Mouse (Mus musculus): Measurements from ENCODE around the gene Osm. TPM values are rescaled to one million over a fixed set of nuclear protein-coding genes. Genes with fewer than 3 reads are reported as not detected.
A peak's percentile ranks its signal among the peaks of the same experiment; 100 is the strongest.

Osm gene
- polyA plus RNA-seq, 1 experiment from 2014 or later, result not detected

- WGBS, result 72% methylated on average over 14 of the region's 14 CpGs
Measured at GRCm38 (mm10) chr11:4247201-4247959, 11.2 kb downstream of the Osm start.

GRCm38 (mm10) chr11:4249151-4249550 lies 12.9 kb downstream of the Osm start:
- H3K4me3 ChIP-seq, result no peak overlapping the region
- no peak overlapping the region for H3K9ac ChIP-seq
- no peak for ATAC-seq (ENCODE audit: insufficient number of reproducible peaks, insufficient read depth, low FRiP score, low TSS enrichment, low read depth)
- no peaks in the 10 kb centered on the region for H3K36me3 ChIP-seq
- no peak overlapping the region for H3K27ac ChIP-seq
- no peaks in the 10 kb centered on the region for H3K27me3 ChIP-seq
- H3K4me2 ChIP-seq, result no peak overlapping the region
- 90% methylated on average over 3 of the region's 3 CpGs for WGBS
- peaks cover 4% of the 10 kb centered on the region; the same call in 1 of the 2 replicates for H3K4me1 ChIP-seq
- no peaks in the 10 kb centered on the region for H3K9me3 ChIP-seq

More at GRCm38 (mm10) chr11:4247201-4247959, 11.2 kb downstream of the Osm start:
- ATAC-seq (ENCODE audit: insufficient number of reproducible peaks, insufficient read depth, low FRiP score, low TSS enrichment, low read depth), result no peak
- H3K4me3 ChIP-seq, result no peak overlapping the region
- H3K27me3 ChIP-seq, result no peaks in the 10 kb centered on the region
- no peaks in the 10 kb centered on the region for H3K36me3 ChIP-seq
- H3K27ac ChIP-seq, result no peak overlapping the region
- H3K4me1 ChIP-seq, result peaks cover 4% of the 10 kb centered on the region; the same call in 1 of the 2 replicates
- no peaks in the 10 kb centered on the region for H3K9me3 ChIP-seq
- H3K9ac ChIP-seq, result no peak overlapping the region
- H3K4me2 ChIP-seq, result no peak overlapping the region

- no peak overlapping the region for H3K27ac ChIP-seq
- no peaks in the 10 kb centered on the region for H3K36me3 ChIP-seq
- ATAC-seq (ENCODE audit: insufficient number of reproducible peaks, insufficient read depth, low FRiP score, low TSS enrichment, low read depth), result no peak
- peaks cover 4% of the 10 kb centered on the region; the same call in 1 of the 2 replicates for H3K4me1 ChIP-seq
- no peaks in the 10 kb centered on the region for H3K9me3 ChIP-seq
- no peak overlapping the region for H3K4me3 ChIP-seq
- no peaks in the 10 kb centered on the region for H3K27me3 ChIP-seq
- no peak overlapping the region for H3K9ac ChIP-seq
- no peak overlapping the region for H3K4me2 ChIP-seq
- WGBS, result 60% methylated on average over 7 of the region's 7 CpGs
Measured at GRCm38 (mm10) chr11:4250290-4250689, 14.1 kb downstream of the Osm start.

- Histone ChIP-seq H3K4me3 (no peak overlapping the region), H3K4me2 (no peak overlapping the region), H3K4me1 (peaks cover 2% of the 10 kb centered on the region; the same call in 1 of the 2 replicates), H3K27ac (no peak overlapping the region), H3K9ac (no peak overlapping the region), H3K9me3 (no peaks in the 10 kb centered on the region), H3K27me3 (no peaks in the 10 kb centered on the region), H3K36me3 (no peaks in the 10 kb centered on the region)
- no peak for ATAC-seq (ENCODE audit: insufficient number of reproducible peaks, insufficient read depth, low FRiP score, low TSS enrichment, low read depth)
- 82% methylated on average over 3 of the region's 3 CpGs for WGBS
Measured at GRCm38 (mm10) chr11:4251376-4251775, 15.2 kb downstream of the Osm start.

GRCm38 (mm10) chr11:4252886-4253285 lies 16.7 kb downstream of the Osm start:
- no peak for ATAC-seq (ENCODE audit: insufficient number of reproducible peaks, insufficient read depth, low FRiP score, low TSS enrichment, low read depth)
- H3K27me3 ChIP-seq, result peaks cover 3% of the 10 kb centered on the region; the same call in 1 of the 2 replicates

GRCm38 (mm10) chr11:4256846-4257607 lies 20.8 kb downstream of the Osm start, which contains the start of gene Lif:
TSS of gene Lif (plus strand) at chr11:4257557.
- Histone ChIP-seq H3K9me3 (no peaks in the 10 kb centered on the region), H3K27ac (no peak within 1 kb of the TSS), H3K4me1 (peaks cover 19% of the 10 kb centered on the region), H3K4me3 (no peak within 1 kb of the TSS), H3K27me3 (peaks cover 3% of the 10 kb centered on the region; the same call in 1 of the 2 replicates), H3K36me3 (no peaks in the 10 kb centered on the region), H3K9ac (no peak within 1 kb of the TSS), H3K4me2 (peak within 1 kb of the TSS; percentile 54; the same call in 1 of the 2 replicates)
- ATAC-seq (ENCODE audit: insufficient number of reproducible peaks, insufficient read depth, low FRiP score, low TSS enrichment, low read depth), result no peak
- 52% methylated on average over 11 of the region's 11 CpGs for WGBS

More at GRCm38 (mm10) chr11:4252886-4253285, 16.7 kb downstream of the Osm start:
- no peak overlapping the region for H3K4me3 ChIP-seq
- no peak overlapping the region for H3K9ac ChIP-seq
- no peak overlapping the region for H3K4me2 ChIP-seq
- no peaks in the 10 kb centered on the region for H3K4me1 ChIP-seq
- H3K27ac ChIP-seq, result no peak overlapping the region
- H3K9me3 ChIP-seq, result no peaks in the 10 kb centered on the region
- WGBS, result 55% methylated on average over 2 of the region's 2 CpGs
- H3K36me3 ChIP-seq, result no peaks in the 10 kb centered on the region

- H3K4me3 ChIP-seq, result no peak overlapping the region
- H3K9me3 ChIP-seq, result no peaks in the 10 kb centered on the region
- H3K27ac ChIP-seq, result no peak overlapping the region
- WGBS, result 51% methylated on average over 5 of the region's 5 CpGs
- H3K27me3 ChIP-seq, result peaks cover 3% of the 10 kb centered on the region; the same call in 1 of the 2 replicates
- ATAC-seq (ENCODE audit: insufficient number of reproducible peaks, insufficient read depth, low FRiP score, low TSS enrichment, low read depth), result no peak
- H3K9ac ChIP-seq, result no peak overlapping the region
- no peaks in the 10 kb centered on the region for H3K36me3 ChIP-seq
- no peak overlapping the region for H3K4me2 ChIP-seq
- peaks cover 27% of the 10 kb centered on the region for H3K4me1 ChIP-seq
Measured at GRCm38 (mm10) chr11:4257756-4258155, 21.5 kb downstream of the Osm start.

- H3K4me3 ChIP-seq, result peak overlapping the region; percentile 19; the same call in 1 of the 2 replicates
- H3K9ac ChIP-seq, result 0 out of 2 replicates have a peak overlapping the region, but pooled peaks have one; percentile 27
- H3K9me3 ChIP-seq, result no peaks in the 10 kb centered on the region
- H3K4me1 ChIP-seq, result peaks cover 33% of the 10 kb centered on the region
- WGBS, result under 1% methylated on average over 7 of the region's 7 CpGs
- H3K27ac ChIP-seq, result no peak overlapping the region
- ATAC-seq (ENCODE audit: insufficient number of reproducible peaks, insufficient read depth, low FRiP score, low TSS enrichment, low read depth), result peak; percentile 21; the same call in 1 of the 2 replicates
- H3K27me3 ChIP-seq, result peaks cover 6% of the 10 kb centered on the region
- H3K36me3 ChIP-seq, result no peaks in the 10 kb centered on the region
- peak overlapping the region; percentile 54 for H3K4me2 ChIP-seq
Measured at GRCm38 (mm10) chr11:4258657-4259082, 22.4 kb downstream of the Osm start.

- Histone ChIP-seq H3K36me3 (no peaks in the 10 kb centered on the region), H3K27ac (no peak overlapping the region)
Measured at GRCm38 (mm10) chr11:4260463-4261187, 24.4 kb downstream of the Osm start.

GRCm38 (mm10) chr11:4261188-4261494 lies 24.9 kb downstream of the Osm start:
- peaks cover 38% of the 10 kb centered on the region for H3K4me1 ChIP-seq
- H3K9ac ChIP-seq, result no peak overlapping the region
- no peaks in the 10 kb centered on the region for H3K9me3 ChIP-seq
- no peak overlapping the region for H3K4me2 ChIP-seq
- H3K27me3 ChIP-seq, result peaks cover 31% of the 10 kb centered on the region
- H3K36me3 ChIP-seq, result no peaks in the 10 kb centered on the region
- 44% methylated on average over 7 of the region's 7 CpGs for WGBS
- H3K4me3 ChIP-seq, result no peak overlapping the region
- H3K27ac ChIP-seq, result no peak overlapping the region
- ATAC-seq (ENCODE audit: insufficient number of reproducible peaks, insufficient read depth, low FRiP score, low TSS enrichment, low read depth), result no peak

More at GRCm38 (mm10) chr11:4260463-4261187, 24.4 kb downstream of the Osm start:
- no peak overlapping the region for H3K9ac ChIP-seq
- peaks cover 26% of the 10 kb centered on the region for H3K27me3 ChIP-seq
- peaks cover 38% of the 10 kb centered on the region for H3K4me1 ChIP-seq
- H3K4me3 ChIP-seq, result no peak overlapping the region
- no peaks in the 10 kb centered on the region for H3K9me3 ChIP-seq
- 44% methylated on average over 14 of the region's 14 CpGs for WGBS
- no peak overlapping the region; the same call in 1 of the 2 replicates for H3K4me2 ChIP-seq
- ATAC-seq (ENCODE audit: insufficient number of reproducible peaks, insufficient read depth, low FRiP score, low TSS enrichment, low read depth), result no peak

- no peak for ATAC-seq (ENCODE audit: insufficient number of reproducible peaks, insufficient read depth, low FRiP score, low TSS enrichment, low read depth)
- H3K4me2 ChIP-seq, result no peak overlapping the region
- peaks cover 40% of the 10 kb centered on the region for H3K4me1 ChIP-seq
Measured at GRCm38 (mm10) chr11:4261969-4262368, 25.7 kb downstream of the Osm start.

More at GRCm38 (mm10) chr11:4261969-4262368, 25.7 kb downstream of the Osm start:
- Histone ChIP-seq H3K9ac (no peak overlapping the region), H3K27ac (no peak overlapping the region), H3K9me3 (no peaks in the 10 kb centered on the region), H3K36me3 (no peaks in the 10 kb centered on the region), H3K27me3 (peaks cover 39% of the 10 kb centered on the region), H3K4me3 (no peak overlapping the region)
- 22% methylated on average over 5 of the region's 5 CpGs for WGBS

All from embryonic facial prominence, embryonic 13.5 days (tissue).